Mouse (Mus musculus): ENCODE data around the gene Gm11639.

GRCm38 (mm10) chr11:104646611-104647010, 38.9 kb upstream of the Gm11639 start:
- TF ChIP-seq CTCF (IDR thresholded peaks at IDR 0.05; ENCODE audit: low read depth): no peak
- no peak for TF ChIP-seq EP300 (IDR thresholded peaks at IDR 0.05; ENCODE audit: low read depth)

Data from heart, postnatal 0 days (tissue).